Mouse (Mus musculus) embryonic fibroblast, embryonic 13.5 days (primary cell): Measurements from ENCODE around the gene Gm28308.

Experiments used
- CTCF ChIP-seq: IDR thresholded peaks from 2 replicates; pipeline ENCODE4 v1.5.1; 2011; ENCODE audit warnings: mild to moderate bottlenecking, control low read depth, low read length, moderate library complexity, borderline replicate concordance; ENCODE audit not compliant: insufficient read depth
- POLR2A ChIP-seq: IDR thresholded peaks from 2 replicates; pipeline ENCODE4 v1.6.1; 2011; ENCODE audit warnings: low read depth, mild to moderate bottlenecking, control low read depth, low read length, moderate library complexity

GRCm38 (mm10) chr6:52249826-52250225 lies 36.7 kb upstream of the Gm28308 start:
- no peak for TF ChIP-seq CTCF
- no peak for TF ChIP-seq POLR2A
